Mouse (Mus musculus) ES-E14 (cell line): ENCODE results near the gene Tox3. TPM values are rescaled to one million over a fixed set of nuclear protein-coding genes. Genes with fewer than 3 reads are reported as not detected.

Experiments used
- DNase-seq: peaks from one replicate; pipeline ENCODE4 v3.0.0-alpha.2; 2013; ENCODE audit warnings: low read depth, low spot score
- H3K27ac ChIP-seq: 2 replicates; pipeline ENCODE4 v1.5.1; 2012; ENCODE audit warnings: low read depth, mild to moderate bottlenecking, low read length, moderate library complexity, mixed read lengths; ENCODE audit not compliant: poor library complexity, insufficient read depth, severe bottlenecking
- H3K36me3 ChIP-seq: 2 replicates; pipeline ENCODE4 v1.6.1; 2012; ENCODE audit warnings: mild to moderate bottlenecking, low read length, moderate library complexity, mixed read lengths; ENCODE audit not compliant: control insufficient read depth, poor library complexity, insufficient read depth, severe bottlenecking
- H3K4me1 ChIP-seq, 2 experiments: fragments of 150-350 bp in 1 of 2; sonication (generic) in 1 of 2; 2 replicates each; pipeline ENCODE4 v1.6.1; 2012; ENCODE audit warnings: low read length in 2 of 2, mild to moderate bottlenecking in 1 of 2, mixed read lengths in 1 of 2; ENCODE audit not compliant: control insufficient read depth in 2 of 2, insufficient read depth in 2 of 2, poor library complexity in 1 of 2
- H3K4me3 ChIP-seq, 2 experiments: fragments of 150-350 bp in 1 of 2; sonication (generic) in 1 of 2; 2 replicates each; pipeline ENCODE4 v1.5.1; 2012; ENCODE audit warnings: low read length in 2 of 2, low read depth in 1 of 2, mild to moderate bottlenecking in 1 of 2, mixed read lengths in 1 of 2; ENCODE audit not compliant: insufficient read depth in 1 of 2, poor library complexity in 1 of 2, severe bottlenecking in 1 of 2
- H3K9ac ChIP-seq: 2 replicates; pipeline ENCODE4 v1.6.1; 2012; ENCODE audit warnings: low read depth, mild to moderate bottlenecking, low read length, mixed read lengths; ENCODE audit not compliant: poor library complexity, insufficient read depth, severe bottlenecking
- H3K9me3 ChIP-seq: fragments of 150-350 bp; sonication (generic); 2 replicates; pipeline ENCODE4 v1.6.1; 2012; ENCODE audit warnings: low read depth, mild to moderate bottlenecking, low read length; ENCODE audit not compliant: control insufficient read depth, insufficient read depth
- CHD2 ChIP-seq: IDR thresholded peaks from 2 replicates; pipeline ENCODE4 v1.6.1; 2014; ENCODE audit warnings: mild to moderate bottlenecking, low read depth, low read length, inconsistent platforms
- HCFC1 ChIP-seq: IDR thresholded peaks from 2 replicates; pipeline ENCODE4 v1.6.1; 2012; ENCODE audit warnings: low read length, inconsistent platforms, borderline replicate concordance; ENCODE audit not compliant: insufficient read depth
- MAFK ChIP-seq: IDR thresholded peaks from 2 replicates; pipeline ENCODE4 v1.6.1; 2014; ENCODE audit warnings: mild to moderate bottlenecking, low read depth, low read length, inconsistent platforms; ENCODE audit not compliant: insufficient read depth
- ZC3H11A ChIP-seq: IDR thresholded peaks from 2 replicates; pipeline ENCODE4 v1.6.1; 2012; ENCODE audit warnings: low read depth, mild to moderate bottlenecking, inconsistent platforms, low read length, borderline replicate concordance
- ZNF384 ChIP-seq: IDR thresholded peaks from 2 replicates; pipeline ENCODE4 v1.6.1; 2012; ENCODE audit warnings: low read depth, low read length, inconsistent platforms
- in situ Hi-C, 2 experiments: fragments of 600-800 bp; cut with MboI; formaldehyde crosslinking; loops; one replicate each; pipeline ENCODE4 v1.15.1; 2025; ENCODE audit warnings: low sequenced_read_pairs in 2 of 2, inconsistent platforms in 1 of 2; ENCODE audit not compliant: unreplicated experiment in 2 of 2
- total RNA-seq: library from RNA; depleted of rRNA; stranded (reverse); fragments of 300-350 nt; gene quantifications from 2 replicates; pipeline ENCODE4 v1.2.3, GENCODE M21; 2012

The Tox3 gene
- total RNA-seq, 1 experiment = 0.67 TPM

DNA sequence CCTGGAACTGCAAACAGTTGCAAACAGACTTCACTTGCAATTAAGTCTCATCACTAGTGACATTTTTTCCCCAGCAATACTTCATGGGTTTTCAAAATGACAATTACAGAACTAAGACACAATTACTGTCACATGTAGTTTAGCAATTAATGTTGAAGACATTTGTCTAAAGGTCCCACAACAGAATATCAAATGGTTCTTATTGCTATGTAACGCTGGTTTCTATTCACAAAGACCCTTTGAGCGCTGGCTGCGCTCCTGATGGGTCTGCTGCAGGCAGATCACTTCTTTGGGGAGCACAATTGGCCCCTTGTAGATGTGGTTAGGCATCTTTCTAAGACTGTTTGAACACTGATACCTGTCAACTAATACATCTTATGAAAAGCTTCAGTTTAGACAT, 102.3 kb downstream of the Tox3 start:
- DNase-seq = no peak
- Histone ChIP-seq H3K4me3 (no peak overlapping the region), H3K36me3 (no peaks in the 10 kb centered on the region), H3K27ac (no peak overlapping the region), H3K9me3 (no peaks in the 10 kb centered on the region), H3K4me1 (peaks cover 0 to 6% of the 10 kb centered on the region in 2 experiments; a peak in 1 of 4 replicates), H3K9ac (no peak overlapping the region)
- TF ChIP-seq ZNF384 (no peak), HCFC1 (no peak), MAFK (no peak), ZC3H11A (no peak), CHD2 (no peak)
- in situ Hi-C loops = no loop called here

DNA sequence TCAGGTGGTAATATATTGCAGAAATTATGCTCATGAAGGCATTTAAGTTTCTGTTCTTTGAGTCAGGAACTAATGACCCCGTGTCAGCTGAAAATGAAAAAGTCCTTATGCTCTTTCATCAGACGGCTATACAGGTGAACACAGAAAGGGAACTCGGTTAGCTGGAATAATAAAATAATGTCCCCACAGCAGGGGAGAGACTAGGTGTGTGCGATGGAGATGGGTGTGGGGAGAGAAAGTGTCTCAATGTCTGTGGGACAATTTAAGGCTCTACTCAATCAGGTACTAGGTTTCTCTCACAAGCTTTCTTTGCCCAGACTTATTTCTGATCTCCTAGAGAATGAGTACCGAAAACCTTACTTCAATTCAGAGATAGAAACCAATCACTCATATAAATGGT, 103.0 kb downstream of the Tox3 start:
- Histone ChIP-seq H3K9ac (no peak overlapping the region), H3K9me3 (no peaks in the 10 kb centered on the region), H3K4me1 (peaks cover 0 to 6% of the 10 kb centered on the region in 2 experiments; a peak in 1 of 4 replicates), H3K27ac (no peak overlapping the region), H3K4me3 (no peak overlapping the region), H3K36me3 (no peaks in the 10 kb centered on the region)
- TF ChIP-seq HCFC1 (no peak), ZNF384 (no peak), CHD2 (no peak), MAFK (no peak), ZC3H11A (no peak)
- in situ Hi-C loops = no loop called here
- no peak for DNase-seq

DNA sequence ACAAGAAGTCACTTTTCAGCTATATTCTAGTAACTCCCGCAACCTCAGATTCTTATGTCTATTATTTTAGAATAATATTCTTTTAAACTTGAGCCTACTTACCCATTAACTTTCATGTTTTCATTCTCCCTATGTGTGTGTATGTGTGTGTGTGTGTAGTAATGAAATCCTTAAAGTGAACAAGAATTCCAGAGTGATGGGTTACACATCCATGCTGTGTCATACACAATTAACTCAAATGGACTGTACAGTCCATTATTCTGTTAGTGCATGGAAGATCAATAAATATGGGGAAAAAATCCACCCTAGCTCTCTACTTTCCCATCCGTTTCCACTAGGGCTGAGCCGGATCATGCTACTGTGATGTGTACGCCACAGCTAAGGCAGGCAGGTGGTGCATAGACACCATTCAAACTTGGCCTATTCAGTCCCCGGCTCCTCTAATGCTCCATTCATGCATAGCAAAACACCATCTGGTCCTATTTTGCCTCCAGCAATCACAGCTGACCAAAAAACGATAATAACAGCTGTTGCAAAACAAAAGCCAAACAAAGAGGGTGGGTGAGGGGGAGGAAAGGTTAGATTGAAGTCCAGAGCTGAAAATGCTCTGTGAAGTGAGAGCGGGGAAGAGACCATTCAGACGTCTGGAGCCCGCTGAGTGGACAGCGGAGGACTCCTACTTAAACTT, 103.5 kb downstream of the Tox3 start:
- peak; percentile 4 for DNase-seq
- Histone ChIP-seq H3K4me1 (peaks cover 0 to 6% of the 10 kb centered on the region in 2 experiments; a peak in 1 of 4 replicates), H3K4me3 (no peak overlapping the region), H3K9ac (no peak overlapping the region), H3K27ac (no peak overlapping the region), H3K9me3 (no peaks in the 10 kb centered on the region), H3K36me3 (no peaks in the 10 kb centered on the region)
- in situ Hi-C loops = no loop called here
- no peak for TF ChIP-seq ZC3H11A
- TF ChIP-seq HCFC1 = no peak
- TF ChIP-seq ZNF384 = no peak
- no peak for TF ChIP-seq MAFK

DNA sequence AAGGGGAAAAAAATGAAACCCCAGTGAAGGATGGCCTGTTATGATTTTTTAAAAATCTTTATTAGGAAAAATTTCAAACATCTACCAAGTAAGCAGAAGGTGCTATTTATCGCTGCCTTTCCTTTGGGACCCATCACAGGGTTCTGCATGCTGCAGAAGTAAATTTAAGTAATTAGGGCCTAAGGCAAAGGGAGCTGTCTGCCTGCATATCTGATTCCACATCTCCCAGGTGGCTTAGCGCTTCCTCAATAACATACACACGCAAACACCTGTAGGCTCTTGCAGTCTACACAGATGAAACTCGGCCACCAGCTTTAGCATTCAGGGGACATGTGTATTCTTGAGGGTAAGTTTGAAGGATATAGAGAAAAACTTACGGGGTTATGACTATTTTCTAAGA, 104.2 kb downstream of the Tox3 start:
- Histone ChIP-seq H3K36me3 (no peaks in the 10 kb centered on the region), H3K27ac (no peak overlapping the region), H3K9me3 (no peaks in the 10 kb centered on the region), H3K4me3 (no peak overlapping the region), H3K4me1 (peaks cover 0 to 6% of the 10 kb centered on the region in 2 experiments; a peak in 1 of 4 replicates), H3K9ac (no peak overlapping the region)
- in situ Hi-C loops = no loop called here
- TF ChIP-seq MAFK = no peak
- no peak for TF ChIP-seq ZNF384
- no peak for TF ChIP-seq ZC3H11A
- TF ChIP-seq HCFC1 = no peak
- DNase-seq = no peak

DNA sequence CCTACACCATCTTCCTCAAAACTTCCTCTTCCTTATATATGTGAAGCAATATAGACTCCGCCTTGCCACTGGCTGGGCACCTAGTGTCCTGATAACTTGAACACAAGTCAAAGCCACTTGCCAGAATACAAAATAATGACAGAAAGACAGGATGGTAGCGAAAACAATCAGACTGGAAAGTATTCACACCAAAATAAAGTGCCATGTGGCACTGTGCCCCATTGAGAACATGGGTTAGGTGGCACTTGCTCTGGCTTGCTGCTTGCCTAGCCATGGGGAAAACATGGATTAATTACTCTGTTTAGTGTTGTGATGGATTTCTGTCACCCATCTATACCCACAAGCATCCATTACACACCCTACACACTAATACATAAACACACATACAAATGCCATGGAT, 105.8 kb downstream of the Tox3 start:
- no peak for DNase-seq
- no peak for TF ChIP-seq ZC3H11A
- TF ChIP-seq CHD2 = no peak
- no peak for TF ChIP-seq ZNF384
- TF ChIP-seq MAFK = no peak
- no peak for TF ChIP-seq HCFC1
- in situ Hi-C loops = no loop called here
- H3K36me3 ChIP-seq = no peaks in the 10 kb centered on the region
- H3K9me3 ChIP-seq = no peaks in the 10 kb centered on the region
- H3K4me1 ChIP-seq = peaks cover 0 to 6% of the 10 kb centered on the region in 2 experiments; a peak in 1 of 4 replicates
- no peak overlapping the region for H3K4me3 ChIP-seq
- no peak overlapping the region for H3K27ac ChIP-seq
- no peak overlapping the region for H3K9ac ChIP-seq
